In genomic region chr19:50184901-50185623, GRCm38 (mm10) we compare ENCODE assay signal across 9 mouse cellular contexts.
DNase-seq lines count a peak whose midpoint lies in the region; ATAC-seq lines count a peak whose summit lies in the region.
"Had no signal": no experiment of that assay in that cellular context is flagged by ENCODE, and none has a peak within 500 bp of the region (broad histone marks: within the 10 kb centered on the region; RNA-seq: fewer than 3 reads in every experiment).

No protein-coding gene starts in this region.

- no peak for ATAC-seq in kidney, embryonic 16.5 days (ENCODE audit: low FRiP score, low TSS enrichment)
- no peak for ATAC-seq in embryonic facial prominence, embryonic 11.5 days (replicated peaks; ENCODE audit: insufficient number of reproducible peaks, low FRiP score, low TSS enrichment, low read depth)
- peak; percentile 54; the same call in 1 of the 2 replicates for ATAC-seq in hindbrain, embryonic 12.5 days (ENCODE audit: low FRiP score)
- peak; percentile 61; the same call in 1 of the 2 replicates for ATAC-seq in neural tube, embryonic 12.5 days (ENCODE audit: low FRiP score, low read depth)
- no peak for ATAC-seq in monocyte, adult 5-6 weeks (replicated peaks; ENCODE audit: insufficient number of reproducible peaks, low FRiP score, low TSS enrichment, poor library complexity, severe bottlenecking)

- intact Hi-C loops in left cerebral cortex, postnatal 14 days (cut with DNase I) = no loop called here

- no peak overlapping the region for H3K4me2 ChIP-seq in kidney, embryonic 16.5 days (replicated peaks; ENCODE audit: low read depth, low read length)
- H3K4me2 ChIP-seq in embryonic facial prominence, embryonic 11.5 days (ENCODE audit: low read depth, low read length) = no peak overlapping the region
- H3K4me2 ChIP-seq in hindbrain, embryonic 12.5 days (replicated peaks) = no peak overlapping the region
- H3K4me2 ChIP-seq in neural tube, embryonic 12.5 days (replicated peaks) = no peak overlapping the region
- H3K4me2 ChIP-seq: embryonic facial prominence, embryonic 12.5 days had no signal

- no peaks in the 10 kb centered on the region for H3K9me3 ChIP-seq in kidney, embryonic 16.5 days (ENCODE audit: low read length)
- H3K9me3 ChIP-seq in embryonic facial prominence, embryonic 11.5 days (replicated peaks; ENCODE audit: control insufficient read depth, low read length) = no peaks in the 10 kb centered on the region
- H3K9me3 ChIP-seq in hindbrain, embryonic 12.5 days (replicated peaks) = no peaks in the 10 kb centered on the region
- H3K9me3 ChIP-seq in neural tube, embryonic 12.5 days = no peaks in the 10 kb centered on the region
- H3K9me3 ChIP-seq: embryonic facial prominence, embryonic 12.5 days had no signal

- peak; percentile 35 for DNase-seq in kidney, adult 18-20 months
- DNase-seq in adrenal gland, postnatal 10 days = peak; percentile 63
- DNase-seq in embryonic facial prominence, embryonic 11.5 days (ENCODE audit: low spot score) = peak; percentile 84
- DNase-seq in left cerebral cortex, postnatal 14 days (ENCODE audit: low spot score in 2 of 2) = peak; percentile 76 to 85

- H3K27me3 ChIP-seq in kidney, embryonic 16.5 days (ENCODE audit: insufficient read depth, low read length) = no peaks in the 10 kb centered on the region
- H3K27me3 ChIP-seq in embryonic facial prominence, embryonic 11.5 days (ENCODE audit: control insufficient read depth, insufficient read depth, low read length) = no peaks in the 10 kb centered on the region
- 0 out of 2 replicates have a peak, but pooled peaks cover 4% of the 10 kb centered on the region for H3K27me3 ChIP-seq in hindbrain, embryonic 12.5 days
- H3K27me3 ChIP-seq in neural tube, embryonic 12.5 days (replicated peaks) = no peaks in the 10 kb centered on the region
- H3K27me3 ChIP-seq: embryonic facial prominence, embryonic 12.5 days had no signal

- H3K4me1 ChIP-seq in kidney, embryonic 16.5 days (ENCODE audit: insufficient read depth, low read length) = no peaks in the 10 kb centered on the region
- no peaks in the 10 kb centered on the region for H3K4me1 ChIP-seq in embryonic facial prominence, embryonic 11.5 days (ENCODE audit: control insufficient read depth, insufficient read depth, low read length)
- H3K4me1 ChIP-seq in hindbrain, embryonic 12.5 days = peaks cover 6% of the 10 kb centered on the region; the same call in 1 of the 2 replicates
- peaks cover 9% of the 10 kb centered on the region; the same call in 1 of the 2 replicates for H3K4me1 ChIP-seq in neural tube, embryonic 12.5 days
- H3K4me1 ChIP-seq: embryonic facial prominence, embryonic 12.5 days had no signal

- H3K27ac ChIP-seq in kidney, embryonic 16.5 days (ENCODE audit: low read length) = no peak overlapping the region
- H3K27ac ChIP-seq in embryonic facial prominence, embryonic 11.5 days (replicated peaks; ENCODE audit: low read depth, low read length) = no peak overlapping the region
- H3K27ac ChIP-seq in hindbrain, embryonic 12.5 days = no peak overlapping the region
- H3K27ac ChIP-seq in neural tube, embryonic 12.5 days = no peak overlapping the region
- H3K27ac ChIP-seq: embryonic facial prominence, embryonic 12.5 days had no signal

- H3K9ac ChIP-seq in kidney, embryonic 16.5 days (replicated peaks; ENCODE audit: low read length) = no peak overlapping the region
- H3K9ac ChIP-seq in embryonic facial prominence, embryonic 11.5 days (replicated peaks; ENCODE audit: low read length) = no peak overlapping the region
- no peak overlapping the region for H3K9ac ChIP-seq in hindbrain, embryonic 12.5 days
- H3K9ac ChIP-seq in neural tube, embryonic 12.5 days = no peak overlapping the region
- H3K9ac ChIP-seq: embryonic facial prominence, embryonic 12.5 days had no signal

- no peaks in the 10 kb centered on the region for H3K36me3 ChIP-seq in kidney, embryonic 16.5 days (ENCODE audit: insufficient read depth, low read length)
- no peaks in the 10 kb centered on the region for H3K36me3 ChIP-seq in embryonic facial prominence, embryonic 11.5 days (replicated peaks; ENCODE audit: control insufficient read depth, insufficient read depth, low read depth, low read length)
- no peaks in the 10 kb centered on the region for H3K36me3 ChIP-seq in hindbrain, embryonic 12.5 days
- no peaks in the 10 kb centered on the region for H3K36me3 ChIP-seq in neural tube, embryonic 12.5 days
- H3K36me3 ChIP-seq: embryonic facial prominence, embryonic 12.5 days had no signal

- H3K4me3 ChIP-seq in kidney, embryonic 16.5 days (ENCODE audit: low read length) = no peak overlapping the region
- H3K4me3 ChIP-seq in embryonic facial prominence, embryonic 11.5 days (ENCODE audit: low read depth, low read length) = no peak overlapping the region
- no peak overlapping the region for H3K4me3 ChIP-seq in hindbrain, embryonic 12.5 days
- no peak overlapping the region for H3K4me3 ChIP-seq in neural tube, embryonic 12.5 days
- H3K4me3 ChIP-seq: embryonic facial prominence, embryonic 12.5 days had no signal

- 53% methylated on average over 21 of the region's 21 CpGs for WGBS in kidney, embryonic 16.5 days
- WGBS in embryonic facial prominence, embryonic 11.5 days = 56% methylated on average over 21 of the region's 21 CpGs
- WGBS in hindbrain, embryonic 12.5 days = 55% methylated on average over 21 of the region's 21 CpGs
- WGBS in neural tube, embryonic 12.5 days = 55% methylated on average over 21 of the region's 21 CpGs

Comparison
In these comparisons a context has a peak if more than half of its experiments do, and no peak if none do; other contexts are left out.
1. ATAC-seq: peak in hindbrain, embryonic 12.5 days (single experiment) and neural tube, embryonic 12.5 days (single experiment); none in kidney, embryonic 16.5 days (single experiment), embryonic facial prominence, embryonic 11.5 days (single experiment) and monocyte, adult 5-6 weeks (single experiment).
2. Peak in every context shown above with its lines, with median percentiles within 50 percentile points of each other: DNase-seq.